Mouse (Mus musculus): ENCODE results near the gene Pla2g15.

GRCm38 (mm10) chr8:106138616-106139015 is 11.6 kb upstream of the Pla2g15 start:
- TF ChIP-seq CTCF (IDR thresholded peaks at IDR 0.05; ENCODE audit: low read depth) = no peak
- TF ChIP-seq EP300 (optimal IDR thresholded peaks at IDR 0.05) = no peak

Measured in stomach, postnatal 0 days (tissue).